Mouse (Mus musculus) embryonic facial prominence, embryonic 12.5 days (tissue): ENCODE results near the gene Siva1. TPM values are rescaled to one million over a fixed set of nuclear protein-coding genes. Genes with fewer than 3 reads are reported as not detected.

Source experiments
- ATAC-seq: fragments of 200-750 bp; cut with Nextera tagmentation; 2 replicates; pipeline ENCODE4 v1.8.0; 2017; ENCODE audit not compliant: insufficient number of reproducible peaks, insufficient read depth, low FRiP score, low TSS enrichment
- H3K27ac ChIP-seq: fragments of 300-500 bp; sonication (generic); 2 replicates; pipeline ENCODE4 v1.5.1; 2016; ENCODE audit warnings: mild to moderate bottlenecking
- H3K27me3 ChIP-seq: fragments of 300-500 bp; sonication (generic); 2 replicates; pipeline ENCODE4 v1.6.1; 2016; ENCODE audit warnings: mild to moderate bottlenecking, moderate library complexity
- H3K36me3 ChIP-seq: fragments of 300-500 bp; sonication (generic); 2 replicates; pipeline ENCODE4 v1.6.1; 2016; ENCODE audit warnings: mild to moderate bottlenecking
- H3K4me1 ChIP-seq: fragments of 300-500 bp; sonication (generic); 2 replicates; pipeline ENCODE4 v1.6.1; 2016
- H3K4me2 ChIP-seq: fragments of 300-500 bp; sonication (generic); replicated peaks from 2 replicates; pipeline ENCODE4 v1.6.1; 2016; ENCODE audit warnings: mild to moderate bottlenecking, moderate library complexity
- H3K4me3 ChIP-seq: fragments of 300-500 bp; sonication (generic); 2 replicates; pipeline ENCODE4 v1.5.1; 2016; ENCODE audit warnings: mild to moderate bottlenecking
- H3K9ac ChIP-seq: fragments of 300-500 bp; sonication (generic); 2 replicates; pipeline ENCODE4 v1.6.1; 2016; ENCODE audit warnings: mild to moderate bottlenecking, moderate library complexity
- H3K9me3 ChIP-seq: fragments of 300-500 bp; sonication (generic); 2 replicates; pipeline ENCODE4 v1.6.1; 2016; ENCODE audit warnings: mild to moderate bottlenecking, moderate library complexity
- WGBS: fragments of 180-500 bp; shearing (Covaris S2); methylation state at CpG from one replicate; pipeline ENCODE4 v1.1.7; 2016; 5-methylcytosine and 5-hydroxymethylcytosine counted together
- polyA plus RNA-seq: library from polyadenylated mRNA; unstranded; fragments of >200 nt; fragmentation: Nextera tagmentation; extraction: Ambion mirVana; gene quantifications from 2 replicates; pipeline ENCODE4 v1.2.1, GENCODE M21; 2016

Siva1 gene
- polyA plus RNA-seq, 1 experiment from 2014 or later, result 205 TPM

GRCm38 (mm10) chr12:112626455-112626854 lies 18.0 kb upstream of the Siva1 start:
- no peak overlapping the region for H3K4me3 ChIP-seq
- no peaks in the 10 kb centered on the region for H3K9me3 ChIP-seq
- no peak overlapping the region for H3K27ac ChIP-seq
- H3K4me2 ChIP-seq, result no peak overlapping the region
- ATAC-seq, result no peak
- no peak overlapping the region for H3K9ac ChIP-seq
- peaks cover 11% of the 10 kb centered on the region for H3K27me3 ChIP-seq
- 80% methylated on average over 6 of the region's 6 CpGs for WGBS
- H3K4me1 ChIP-seq, result peaks cover 18% of the 10 kb centered on the region
- no peaks in the 10 kb centered on the region for H3K36me3 ChIP-seq

DNA sequence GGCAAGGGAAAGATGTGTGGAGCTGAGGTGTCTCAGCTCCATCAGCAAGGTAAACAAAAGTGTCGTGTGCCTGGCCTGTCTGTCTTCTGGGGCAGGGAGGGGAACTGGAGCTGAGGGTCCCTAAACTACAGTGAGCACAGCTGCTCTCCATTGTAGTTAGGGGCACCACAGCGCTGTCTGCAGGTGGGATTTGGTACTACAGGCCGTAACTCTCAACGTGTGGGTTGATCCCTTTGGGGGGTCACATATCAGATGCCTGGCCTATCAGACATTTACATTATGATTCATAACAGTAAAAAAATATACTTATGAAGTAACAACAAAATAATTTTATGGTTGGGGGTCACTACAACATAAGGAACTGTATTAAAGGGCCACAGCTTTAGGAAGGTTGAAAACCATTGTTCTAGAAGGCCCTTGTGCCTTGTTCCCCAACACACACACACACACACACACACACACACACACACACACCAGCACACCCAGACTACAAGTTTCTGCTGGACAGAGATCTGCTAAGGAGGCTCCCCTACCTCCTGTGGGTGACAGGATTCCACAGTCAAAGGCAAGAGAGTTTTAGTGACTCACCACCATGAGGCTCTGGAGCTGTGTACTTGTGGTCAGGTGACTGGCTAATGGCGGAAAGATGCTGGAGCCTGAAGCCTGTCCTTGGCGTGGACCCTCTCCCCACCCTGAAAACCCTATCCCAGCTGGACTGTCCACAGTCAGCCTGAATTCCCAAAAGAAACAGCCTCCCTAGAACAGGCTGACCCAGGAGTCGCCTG lies 17.2 kb upstream of the Siva1 start:
- H3K4me3 ChIP-seq, result no peak overlapping the region
- H3K27ac ChIP-seq, result no peak overlapping the region
- H3K36me3 ChIP-seq, result no peaks in the 10 kb centered on the region
- H3K4me2 ChIP-seq, result no peak overlapping the region
- no peak overlapping the region for H3K9ac ChIP-seq
- WGBS, result 61% methylated on average over 7 of the region's 7 CpGs
- H3K9me3 ChIP-seq, result no peaks in the 10 kb centered on the region
- H3K4me1 ChIP-seq, result peaks cover 22% of the 10 kb centered on the region
- 0 out of 2 replicates have a peak, but pooled peaks cover 5% of the 10 kb centered on the region for H3K27me3 ChIP-seq
- ATAC-seq, result no peak

GRCm38 (mm10) chr12:112628197-112628596 lies 16.3 kb upstream of the Siva1 start:
- Histone ChIP-seq H3K4me2 (no peak overlapping the region), H3K9ac (0 out of 2 replicates have a peak overlapping the region, but pooled peaks have one; percentile 15), H3K9me3 (no peaks in the 10 kb centered on the region), H3K36me3 (no peaks in the 10 kb centered on the region), H3K4me1 (peaks cover 22% of the 10 kb centered on the region), H3K4me3 (no peak overlapping the region), H3K27me3 (no peaks in the 10 kb centered on the region), H3K27ac (peak overlapping the region; percentile 13; the same call in 1 of the 2 replicates)
- no peak for ATAC-seq
- 83% methylated on average over 6 of the region's 6 CpGs for WGBS

- Histone ChIP-seq H3K27ac (no peak overlapping the region), H3K27me3 (no peaks in the 10 kb centered on the region), H3K36me3 (no peaks in the 10 kb centered on the region), H3K4me2 (peak overlapping the region; percentile 55), H3K9me3 (no peaks in the 10 kb centered on the region), H3K4me1 (peaks cover 21% of the 10 kb centered on the region), H3K4me3 (peak overlapping the region; percentile 23), H3K9ac (no peak overlapping the region)
- peak; percentile 57 for ATAC-seq
- 35% methylated on average over 19 of the region's 19 CpGs for WGBS
These were observed 15.4 kb upstream of the Siva1 start for GRCm38 (mm10) chr12:112628928-112629721.

- Histone ChIP-seq H3K4me3 (no peak overlapping the region), H3K27me3 (no peaks in the 10 kb centered on the region), H3K4me1 (peaks cover 18% of the 10 kb centered on the region), H3K9me3 (no peaks in the 10 kb centered on the region), H3K4me2 (no peak overlapping the region), H3K36me3 (no peaks in the 10 kb centered on the region), H3K27ac (no peak overlapping the region), H3K9ac (no peak overlapping the region)
- WGBS, result 87% methylated on average over 12 of the region's 12 CpGs
- no peak for ATAC-seq
These were observed 14.4 kb upstream of the Siva1 start for GRCm38 (mm10) chr12:112630029-112630428.

DNA sequence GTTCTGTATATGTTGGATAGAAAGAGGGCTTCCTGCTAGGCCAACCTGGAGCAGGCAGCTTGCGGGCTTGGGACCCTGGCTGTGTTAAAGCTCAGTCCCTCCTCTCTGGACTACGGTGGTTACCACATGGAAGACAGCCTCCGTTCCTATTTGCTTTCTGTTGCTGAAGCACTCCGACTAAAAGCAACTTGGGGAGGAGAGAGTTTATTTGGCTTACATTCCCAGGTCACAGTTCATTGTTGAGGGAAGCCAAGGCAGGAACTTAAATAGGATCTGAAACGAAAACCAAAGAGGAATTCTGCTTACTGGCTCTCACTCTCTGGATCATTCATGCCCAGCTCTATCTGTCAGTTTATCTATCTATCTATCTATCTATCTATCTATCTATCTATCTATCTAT lies 13.7 kb upstream of the Siva1 start:
- ATAC-seq, result no peak
- H3K36me3 ChIP-seq, result no peaks in the 10 kb centered on the region
- 76% methylated on average over 5 of the region's 5 CpGs for WGBS

GRCm38 (mm10) chr12:112631472-112631871 lies 13.0 kb upstream of the Siva1 start:
- H3K9ac ChIP-seq, result no peak overlapping the region

More for the DNA sequence above, 13.7 kb upstream of the Siva1 start:
- Histone ChIP-seq H3K27me3 (no peaks in the 10 kb centered on the region), H3K9me3 (no peaks in the 10 kb centered on the region), H3K9ac (no peak overlapping the region), H3K4me2 (no peak overlapping the region), H3K27ac (no peak overlapping the region), H3K4me1 (peaks cover 18% of the 10 kb centered on the region), H3K4me3 (no peak overlapping the region)

GRCm38 (mm10) chr12:112632084-112632777 lies 12.2 kb upstream of the Siva1 start:
- H3K27ac ChIP-seq, result no peak overlapping the region
- H3K36me3 ChIP-seq, result no peaks in the 10 kb centered on the region
- 0 out of 2 replicates have a peak, but pooled peaks cover 4% of the 10 kb centered on the region for H3K27me3 ChIP-seq
- H3K9ac ChIP-seq, result no peak overlapping the region
- H3K4me3 ChIP-seq, result no peak overlapping the region
- H3K9me3 ChIP-seq, result no peaks in the 10 kb centered on the region
- no peak for ATAC-seq
- H3K4me2 ChIP-seq, result no peak overlapping the region
- peaks cover 18% of the 10 kb centered on the region for H3K4me1 ChIP-seq
- WGBS, result 71% methylated on average over 11 of the region's 11 CpGs

More at GRCm38 (mm10) chr12:112631472-112631871, 13.0 kb upstream of the Siva1 start:
- no peak overlapping the region for H3K27ac ChIP-seq
- H3K27me3 ChIP-seq, result 0 out of 2 replicates have a peak, but pooled peaks cover 4% of the 10 kb centered on the region
- H3K36me3 ChIP-seq, result no peaks in the 10 kb centered on the region
- 46% methylated on average over 1 of the region's 1 CpGs for WGBS
- no peak for ATAC-seq
- H3K9me3 ChIP-seq, result no peaks in the 10 kb centered on the region
- no peak overlapping the region for H3K4me2 ChIP-seq
- no peak overlapping the region for H3K4me3 ChIP-seq
- H3K4me1 ChIP-seq, result peaks cover 18% of the 10 kb centered on the region

- WGBS, result 77% methylated on average over 5 of the region's 5 CpGs
- no peak for ATAC-seq
- no peak overlapping the region for H3K9ac ChIP-seq
- no peak overlapping the region for H3K4me3 ChIP-seq
- peaks cover 18% of the 10 kb centered on the region for H3K4me1 ChIP-seq
- no peaks in the 10 kb centered on the region for H3K9me3 ChIP-seq
- no peak overlapping the region for H3K4me2 ChIP-seq
- 0 out of 2 replicates have a peak, but pooled peaks cover 4% of the 10 kb centered on the region for H3K27me3 ChIP-seq
- no peaks in the 10 kb centered on the region for H3K36me3 ChIP-seq
- no peak overlapping the region for H3K27ac ChIP-seq
These were observed 11.6 kb upstream of the Siva1 start for GRCm38 (mm10) chr12:112632907-112633306.

GRCm38 (mm10) chr12:112633686-112634085 lies 10.8 kb upstream of the Siva1 start:
- Histone ChIP-seq H3K9ac (no peak overlapping the region), H3K9me3 (no peaks in the 10 kb centered on the region), H3K27me3 (0 out of 2 replicates have a peak, but pooled peaks cover 4% of the 10 kb centered on the region), H3K4me1 (peaks cover 11% of the 10 kb centered on the region), H3K4me3 (no peak overlapping the region), H3K4me2 (no peak overlapping the region), H3K27ac (no peak overlapping the region), H3K36me3 (no peaks in the 10 kb centered on the region)
- 62% methylated on average over 9 of the region's 9 CpGs for WGBS
- ATAC-seq, result no peak

DNA sequence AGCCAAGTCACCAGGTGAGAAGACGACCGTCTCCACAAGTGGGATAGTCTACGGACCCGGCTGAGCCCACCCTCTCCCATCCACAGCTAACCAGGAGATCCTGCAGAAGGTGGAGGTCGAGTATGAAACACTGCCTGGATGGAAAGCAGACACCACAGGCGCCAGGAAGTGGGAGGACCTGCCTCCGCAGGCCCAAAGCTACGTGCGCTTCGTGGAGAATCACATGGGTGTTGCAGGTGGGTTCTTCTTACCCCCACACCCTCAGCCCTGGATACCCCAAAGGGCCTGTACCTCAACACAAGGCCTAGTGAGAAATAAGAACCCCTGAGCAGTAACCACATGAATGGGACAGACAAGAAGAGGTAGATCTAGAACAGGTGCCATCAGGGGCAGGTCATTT lies 5.0 kb upstream of the Siva1 start:
- no peaks in the 10 kb centered on the region for H3K36me3 ChIP-seq
- no peak overlapping the region for H3K4me2 ChIP-seq
- H3K9me3 ChIP-seq, result no peaks in the 10 kb centered on the region
- WGBS, result 84% methylated on average over 10 of the region's 10 CpGs
- H3K9ac ChIP-seq, result no peak overlapping the region
- H3K27me3 ChIP-seq, result 0 out of 2 replicates have a peak, but pooled peaks cover 4% of the 10 kb centered on the region
- no peaks in the 10 kb centered on the region for H3K4me1 ChIP-seq
- ATAC-seq, result no peak
- H3K4me3 ChIP-seq, result no peak overlapping the region
- H3K27ac ChIP-seq, result no peak overlapping the region
